Mouse (Mus musculus): ENCODE data around the gene Gm43191. TPM values are rescaled to one million over a fixed set of nuclear protein-coding genes. Genes with fewer than 3 reads are reported as not detected.

The Gm43191 gene
- polyA plus RNA-seq, 1 experiment, result not detected

Other genes with a start within 250 kb of the Gm43191 start
- 23.9 and 27.5 TPM in 2 replicates for gene Rtca, start 173.1 kb downstream of the Gm43191 start, polyA plus RNA-seq (2012; rRNA removed)
- 5.0 and 7.6 TPM in 2 replicates for gene Dbt, start 168.2 kb downstream of the Gm43191 start, polyA plus RNA-seq (2012; rRNA removed)
- gene Lrrc39, start 118.3 kb downstream of the Gm43191 start, polyA plus RNA-seq (2012; rRNA removed), result 0.19 and 0.38 TPM in 2 replicates
- 2.2 and 3.2 TPM in 2 replicates for gene Sass6, start 86.3 kb downstream of the Gm43191 start, polyA plus RNA-seq (2012; rRNA removed)
- gene Trmt13, start 66.7 kb downstream of the Gm43191 start, polyA plus RNA-seq (2012; rRNA removed), result 2.5 and 3.7 TPM in 2 replicates
- gene Mfsd14a, start 18.6 kb downstream of the Gm43191 start, polyA plus RNA-seq (2012; rRNA removed), result 17.1 and 20.2 TPM in 2 replicates
- 13.1 and 21.1 TPM in 2 replicates for gene Slc35a3, start 31.6 kb upstream of the Gm43191 start, polyA plus RNA-seq (2012; rRNA removed)
- 2.4 and 4.6 TPM in 2 replicates for gene Agl, start 126.9 kb upstream of the Gm43191 start, polyA plus RNA-seq (2012; rRNA removed)
- 27.1 and 43.5 TPM in 2 replicates for gene Frrs1, start 178.2 kb upstream of the Gm43191 start, polyA plus RNA-seq (2012; rRNA removed)

Measured in large intestine, adult 2 months (tissue).